Mouse (Mus musculus): Measurements from ENCODE around the gene Sort1. TPM values are rescaled to one million over a fixed set of nuclear protein-coding genes. Genes with fewer than 3 reads are reported as not detected.

Gene Sort1
- total RNA-seq, 2 experiments from 2014 or later: 360 to 361 TPM

- no peak for DNase-seq (ENCODE audit: low spot score in 2 of 2)
- no peak for TF ChIP-seq CTCF (conservative IDR thresholded peaks at IDR 0.05)
- Histone ChIP-seq H3K27ac (peak overlapping the region; percentile 43; the same call in 1 of the 2 replicates), H3K4me3 (no peak overlapping the region)
Observed at GRCm38 (mm10) chr3:108322136-108322535, 38.3 kb downstream of the Sort1 start.

- Histone ChIP-seq H3K27ac (peak overlapping the region; percentile 43; the same call in 1 of the 2 replicates), H3K4me3 (no peak overlapping the region)
- no peak for DNase-seq (ENCODE audit: low spot score in 2 of 2)
- TF ChIP-seq CTCF (conservative IDR thresholded peaks at IDR 0.05): no peak
Observed at GRCm38 (mm10) chr3:108322962-108323361, 39.1 kb downstream of the Sort1 start.

DNA sequence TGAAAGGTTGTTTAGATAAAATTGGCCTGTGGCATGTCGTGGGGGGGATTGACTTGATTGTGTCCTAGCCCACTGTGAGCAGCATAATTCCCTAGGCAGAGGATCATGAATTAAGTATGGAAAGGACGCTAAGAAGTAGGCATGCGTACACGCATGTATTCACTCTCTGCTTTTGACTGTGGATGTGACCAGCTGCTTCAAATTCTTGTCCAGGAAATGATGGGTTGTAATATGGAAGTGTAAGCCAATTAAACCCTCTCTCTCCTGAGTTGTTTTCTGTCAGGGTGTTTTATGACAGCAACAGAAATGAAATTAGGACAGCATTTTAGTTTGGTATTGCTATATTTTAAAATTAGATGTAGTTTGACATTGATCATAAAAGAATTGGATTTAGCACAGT lies 41.0 kb downstream of the Sort1 start:
- Histone ChIP-seq H3K27ac (no peak overlapping the region), H3K4me3 (no peak overlapping the region)
- no peak for DNase-seq (ENCODE audit: low spot score in 2 of 2)
- TF ChIP-seq CTCF (conservative IDR thresholded peaks at IDR 0.05): no peak

DNA sequence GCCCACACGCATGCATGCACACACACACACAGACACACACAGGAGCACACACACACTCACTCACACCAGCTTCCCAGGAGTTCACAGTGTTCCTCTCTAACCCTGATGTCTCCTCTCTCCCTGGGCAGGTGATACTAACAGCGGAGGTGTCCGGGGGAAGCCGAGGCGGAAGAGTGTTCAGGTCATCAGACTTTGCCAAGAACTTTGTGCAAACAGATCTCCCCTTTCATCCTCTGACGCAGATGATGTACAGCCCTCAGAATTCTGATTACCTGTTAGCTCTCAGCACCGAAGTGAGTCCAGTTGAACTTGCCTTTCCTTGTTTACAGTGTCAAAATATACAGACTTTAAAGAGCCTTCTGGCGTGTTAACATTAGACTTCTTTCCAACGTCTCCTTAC lies 41.6 kb downstream of the Sort1 start:
- 0 out of 2 replicates have a peak overlapping the region, but pooled peaks have one; percentile 33 for H3K27ac ChIP-seq
- DNase-seq (ENCODE audit: low spot score in 2 of 2): no peak
- no peak for TF ChIP-seq CTCF (conservative IDR thresholded peaks at IDR 0.05)
- H3K4me3 ChIP-seq: no peak overlapping the region

DNA sequence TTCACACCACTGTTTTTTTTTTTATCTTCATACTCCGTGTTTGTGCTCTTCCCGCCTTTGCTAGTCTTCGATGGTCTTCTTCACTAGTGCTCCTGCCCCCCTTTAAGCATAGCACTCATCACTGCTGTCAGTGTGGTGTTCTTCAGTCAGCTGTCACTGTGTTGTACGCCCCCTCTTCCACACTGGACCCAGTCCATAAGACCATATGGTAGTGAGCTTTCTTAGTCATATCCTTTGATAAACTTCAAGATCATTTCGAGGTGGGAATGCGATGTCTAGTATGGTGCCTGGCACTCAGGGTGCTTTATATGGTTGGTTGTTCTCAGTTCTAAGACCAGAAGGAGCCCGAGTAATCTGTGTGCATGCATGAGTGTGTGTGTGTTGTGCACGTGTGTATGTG lies 43.4 kb downstream of the Sort1 start:
- no peak overlapping the region for H3K4me3 ChIP-seq
- DNase-seq (ENCODE audit: low spot score in 2 of 2): peak; percentile 38 to 81
- H3K27ac ChIP-seq: peak overlapping the region; percentile 79
- no peak for TF ChIP-seq CTCF (conservative IDR thresholded peaks at IDR 0.05)

- DNase-seq (ENCODE audit: low spot score in 2 of 2): no peak
- no peak overlapping the region for H3K4me3 ChIP-seq
- TF ChIP-seq CTCF (conservative IDR thresholded peaks at IDR 0.05): no peak
- H3K27ac ChIP-seq: peak overlapping the region; percentile 79
Observed at GRCm38 (mm10) chr3:108327916-108328315, 44.0 kb downstream of the Sort1 start.

- Histone ChIP-seq H3K27ac (peak overlapping the region; percentile 79), H3K4me3 (no peak overlapping the region)
- peak; percentile 54 to 67 for DNase-seq (ENCODE audit: low spot score in 2 of 2)
- peak; percentile 41 for TF ChIP-seq CTCF (conservative IDR thresholded peaks at IDR 0.05)
Observed at GRCm38 (mm10) chr3:108328441-108328841, 44.6 kb downstream of the Sort1 start.

GRCm38 (mm10) chr3:108330812-108331211 lies 46.9 kb downstream of the Sort1 start:
- TF ChIP-seq CTCF (conservative IDR thresholded peaks at IDR 0.05): no peak
- DNase-seq (ENCODE audit: low spot score in 2 of 2): no peak
- H3K27ac ChIP-seq: peak overlapping the region; percentile 57; the same call in 1 of the 2 replicates
- no peak overlapping the region for H3K4me3 ChIP-seq

- TF ChIP-seq CTCF (conservative IDR thresholded peaks at IDR 0.05): no peak
- DNase-seq (ENCODE audit: low spot score in 2 of 2): no peak
- no peak overlapping the region for H3K27ac ChIP-seq
- no peak overlapping the region for H3K4me3 ChIP-seq
Observed at GRCm38 (mm10) chr3:108336878-108337277, 53.0 kb downstream of the Sort1 start.

DNA sequence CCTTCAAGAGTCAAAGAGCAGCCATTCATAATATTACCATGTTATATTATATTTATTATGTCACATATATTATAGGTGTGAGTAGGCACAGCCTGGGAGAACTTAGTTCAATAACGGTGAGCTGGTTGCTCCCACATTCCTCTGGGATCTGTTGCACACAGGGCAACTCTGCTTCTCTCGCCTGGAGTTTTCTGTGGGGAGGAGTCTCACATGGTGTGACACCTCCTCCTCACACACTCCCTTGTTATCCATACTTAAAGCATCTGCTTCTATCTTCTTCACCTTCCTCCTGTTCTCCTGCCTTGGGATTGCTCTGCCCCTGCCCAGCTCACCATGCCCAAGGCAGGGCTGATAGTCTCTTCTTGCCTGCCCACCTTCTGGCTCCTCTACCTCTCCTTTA lies 57.2 kb downstream of the Sort1 start:
- Histone ChIP-seq H3K4me3 (no peak overlapping the region), H3K27ac (peak overlapping the region; percentile 73)
- no peak for DNase-seq (ENCODE audit: low spot score in 2 of 2)
- no peak for TF ChIP-seq CTCF (conservative IDR thresholded peaks at IDR 0.05)

- peak overlapping the region; percentile 73 for H3K27ac ChIP-seq
- no peak for DNase-seq (ENCODE audit: low spot score in 2 of 2)
Observed at GRCm38 (mm10) chr3:108342185-108342584, 58.3 kb downstream of the Sort1 start.

DNA sequence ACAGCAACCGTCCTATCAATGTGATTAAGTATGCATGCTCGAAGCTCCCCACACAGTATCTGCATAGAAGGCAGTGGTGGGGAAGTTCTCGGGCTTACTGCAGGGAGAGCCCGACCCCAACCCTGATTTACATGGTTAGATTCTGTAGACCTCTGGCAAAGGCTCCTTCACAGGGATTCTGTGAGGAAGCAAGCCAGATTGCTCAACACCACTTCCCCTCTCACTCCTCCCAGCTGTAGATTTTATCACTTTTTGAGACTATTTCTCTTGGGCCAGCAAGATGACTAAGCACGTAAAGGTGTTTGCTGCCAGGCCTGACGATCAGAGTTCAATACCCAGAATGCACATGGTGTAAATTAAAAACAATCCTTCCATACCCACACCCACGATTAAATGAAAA lies 62.0 kb downstream of the Sort1 start:
- no peak for TF ChIP-seq CTCF (conservative IDR thresholded peaks at IDR 0.05)
- H3K4me3 ChIP-seq: no peak overlapping the region
- H3K27ac ChIP-seq: peak overlapping the region; percentile 28; the same call in 1 of the 2 replicates
- no peak for DNase-seq (ENCODE audit: low spot score in 2 of 2)

More at GRCm38 (mm10) chr3:108342185-108342584, 58.3 kb downstream of the Sort1 start:
- TF ChIP-seq CTCF (conservative IDR thresholded peaks at IDR 0.05): no peak
- H3K4me3 ChIP-seq: no peak overlapping the region

GRCm38 (mm10) chr3:108348376-108348775 lies 64.5 kb downstream of the Sort1 start:
- DNase-seq (ENCODE audit: low spot score in 2 of 2): no peak
- no peak for TF ChIP-seq CTCF (conservative IDR thresholded peaks at IDR 0.05)
- no peak overlapping the region for H3K4me3 ChIP-seq
- H3K27ac ChIP-seq: peak overlapping the region; percentile 76

DNA sequence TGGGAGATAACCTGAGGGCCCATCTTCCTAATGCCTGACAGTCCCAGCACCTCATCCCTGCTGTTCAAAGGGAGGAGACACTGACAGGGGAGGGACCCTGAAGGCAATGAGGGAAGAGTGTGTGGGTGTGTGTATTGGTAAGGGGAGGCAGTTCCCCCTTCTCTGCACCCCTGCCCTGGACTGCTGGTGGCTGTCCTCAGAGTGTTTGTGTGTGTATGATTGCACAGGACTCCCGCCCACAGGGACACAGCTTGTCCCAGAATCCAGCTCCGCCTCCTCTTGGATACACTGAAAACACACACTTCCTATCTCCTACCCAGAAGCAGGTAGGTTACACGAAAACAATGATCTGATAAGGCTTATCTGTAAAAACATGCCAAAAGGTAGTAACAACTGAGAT lies 71.4 kb downstream of the Sort1 start:
- H3K27ac ChIP-seq: peak overlapping the region; percentile 95
- no peak for DNase-seq (ENCODE audit: low spot score in 2 of 2)
- no peak overlapping the region for H3K4me3 ChIP-seq
- no peak for TF ChIP-seq CTCF (conservative IDR thresholded peaks at IDR 0.05)

- DNase-seq (ENCODE audit: low spot score in 2 of 2): no peak
- no peak overlapping the region for H3K4me3 ChIP-seq
- no peak for TF ChIP-seq CTCF (conservative IDR thresholded peaks at IDR 0.05)
- H3K27ac ChIP-seq: peak overlapping the region; percentile 95
Observed at GRCm38 (mm10) chr3:108357051-108357450, 73.2 kb downstream of the Sort1 start.
